Mouse (Mus musculus): ENCODE measurements around the gene Lsm10. TPM values are rescaled to one million over a fixed set of nuclear protein-coding genes. Genes with fewer than 3 reads are reported as not detected.

The Lsm10 gene
- total and polyA plus RNA-seq, 3 experiments: 35.0 to 49.6 TPM; not detected in 1

DNA sequence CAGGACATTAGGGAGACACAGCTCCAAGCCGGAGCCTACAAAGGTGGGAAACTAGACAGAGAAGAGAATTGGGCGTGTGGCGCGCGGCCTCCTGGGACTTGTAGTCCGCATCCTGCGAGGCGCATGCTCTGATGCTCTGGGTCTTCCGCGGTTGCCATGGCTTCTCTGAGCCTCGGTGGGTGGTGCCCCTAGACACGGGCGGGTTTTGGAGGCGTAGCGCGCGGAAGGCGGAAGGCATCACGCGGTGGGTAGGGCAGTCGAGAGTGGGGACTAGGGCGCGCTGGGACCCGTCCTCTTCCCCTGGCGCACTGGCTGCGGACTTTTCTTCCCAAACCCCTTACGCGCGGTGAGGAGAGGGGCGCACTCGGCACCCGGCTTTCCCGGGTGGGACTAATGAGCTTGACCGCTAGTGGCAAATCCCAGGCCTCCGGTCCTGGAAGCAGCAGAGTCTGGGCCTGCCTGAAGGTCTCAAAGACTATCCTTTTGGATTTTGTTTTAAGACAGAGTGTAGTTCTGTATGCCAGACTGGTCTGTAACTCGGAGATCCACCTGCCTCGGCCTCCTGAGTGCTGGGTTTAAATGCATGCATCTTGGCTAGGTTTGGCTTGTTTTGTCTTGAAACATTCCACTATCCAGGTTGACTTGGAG lies at the start of gene Lsm10 (continued):
- TF ChIP-seq KAT2A (conservative IDR thresholded peaks at IDR 0.05; ENCODE audit: low read depth, low read length) (no peak; the same call in 1 of the 2 replicates), ZKSCAN1 (IDR thresholded peaks at IDR 0.05; ENCODE audit: low read depth, low read length) (no peak), ELF1 (IDR thresholded peaks at IDR 0.05; ENCODE audit: low read depth, low read length) (peak; percentile 94), TAL1 (IDR thresholded peaks at IDR 0.05; ENCODE audit: low read length) (no peak)

GRCm38 (mm10) chr4:126046851-126047585 lies 49.4 kb upstream of the Lsm10 start, which contains the start of gene Mrps15:
Mrps15 (plus strand) TSS chr4:126046925.
- Histone ChIP-seq H3K4me1 (ENCODE audit: control insufficient read depth in 1 of 2, insufficient read depth in 2 of 2, low read length in 2 of 2) (peaks cover 0 to 14% of the 10 kb centered on the region in 2 experiments; a peak in 3 of 4 replicates), H3K9ac (ENCODE audit: control insufficient read depth, low read depth, low read length, poor library complexity, severe bottlenecking) (peak within 1 kb of the TSS; percentile 95), H3K36me3 (ENCODE audit: control insufficient read depth in 1 of 2, insufficient read depth in 2 of 2, low read length in 2 of 2) (peaks cover 0 to 13% of the 10 kb centered on the region in 2 experiments; a peak in 2 of 4 replicates), H3K4me3 (ENCODE audit: control insufficient read depth in 1 of 2, insufficient read depth in 1 of 2, low read depth in 2 of 2, low read length in 2 of 2) (peak within 1 kb of the TSS; percentile 88 to 96), H3K79me2 (ENCODE audit: control insufficient read depth, insufficient read depth, low read length, poor library complexity) (peaks cover 10% of the 10 kb centered on the region), H3K27me3 (ENCODE audit: control insufficient read depth in 1 of 2, insufficient read depth in 2 of 2, low read length in 2 of 2) (no peaks in the 10 kb centered on the region), H3K9me3 (replicated peaks; ENCODE audit: insufficient read depth, low read length) (no peaks in the 10 kb centered on the region), H3K27ac (ENCODE audit: control insufficient read depth, low read depth, low read length) (peak within 1 kb of the TSS; percentile 65)
- DNase-seq (ENCODE audit: low read depth, low spot score): peak; percentile 95
- peak; percentile 96 for TF ChIP-seq MXI1 (IDR thresholded peaks at IDR 0.05; ENCODE audit: low read depth, low read length)
- no peak for TF ChIP-seq MYB (IDR thresholded peaks at IDR 0.05; ENCODE audit: low read depth, low read length)
- peak; percentile 97 for TF ChIP-seq HCFC1 (IDR thresholded peaks at IDR 0.05; ENCODE audit: low read depth, low read length)
- TF ChIP-seq SIN3A (IDR thresholded peaks at IDR 0.05; ENCODE audit: low read length): peak; percentile 97
- TF ChIP-seq GABPA (IDR thresholded peaks at IDR 0.05; ENCODE audit: low read depth, low read length): no peak
- TF ChIP-seq NELFE (IDR thresholded peaks at IDR 0.05; ENCODE audit: low read depth, low read length): peak; percentile 74
- TF ChIP-seq TCF12 (IDR thresholded peaks at IDR 0.05; ENCODE audit: low read depth, low read length): peak; percentile 55; the same call in 1 of the 2 replicates
- TF ChIP-seq POLR2AphosphoS2 (IDR thresholded peaks at IDR 0.05; ENCODE audit: low read length): no peak; the same call in 1 of the 2 replicates
- TF ChIP-seq MEF2A (IDR thresholded peaks at IDR 0.05; ENCODE audit: extremely low read depth, insufficient replicate concordance, low read depth, low read length, poor library complexity, severe bottlenecking): no peak
- TF ChIP-seq CHD2 (IDR thresholded peaks at IDR 0.05; ENCODE audit: low read length): no peak
- no peak for TF ChIP-seq TBP (IDR thresholded peaks at IDR 0.05; ENCODE audit: low read depth, low read length)
- peak; percentile 81 for TF ChIP-seq MAX (IDR thresholded peaks at IDR 0.05; ENCODE audit: low read length)
- no peak; the same call in 1 of the 2 replicates for TF ChIP-seq SMC3 (IDR thresholded peaks at IDR 0.05; ENCODE audit: low read depth, low read length)
- no peak for TF ChIP-seq ZMIZ1 (IDR thresholded peaks at IDR 0.05; ENCODE audit: low read depth, low read length)
- no peak for TF ChIP-seq JUND (IDR thresholded peaks at IDR 0.05; ENCODE audit: low read depth, low read length)
- no peak for TF ChIP-seq CTCF (IDR thresholded peaks at IDR 0.05 in 2 of 3, conservative IDR thresholded peaks at IDR 0.05 in 1 of 3; ENCODE audit: control insufficient read depth in 1 of 3, insufficient read depth in 1 of 3, low read depth in 2 of 3, low read length in 3 of 3, poor library complexity in 1 of 3, severe bottlenecking in 1 of 3)
- no peak for TF ChIP-seq EP300 (IDR thresholded peaks at IDR 0.05; ENCODE audit: low read depth in 1 of 2, low read length in 2 of 2)
- no peak for TF ChIP-seq E2F4 (IDR thresholded peaks at IDR 0.05; ENCODE audit: borderline replicate concordance, low read depth, low read length)
- no peak; the same call in 1 of the 2 replicates for TF ChIP-seq RCOR1 (IDR thresholded peaks at IDR 0.05; ENCODE audit: low read depth, low read length)
- no peak for TF ChIP-seq ZC3H11A (IDR thresholded peaks at IDR 0.05; ENCODE audit: low read depth, low read length)
- 0 out of 2 replicates have a peak, but pooled peaks have one; percentile 16 for TF ChIP-seq USF1 (IDR thresholded peaks at IDR 0.05; ENCODE audit: low read depth, low read length)
- TF ChIP-seq MAZ (IDR thresholded peaks at IDR 0.05; ENCODE audit: low read depth, low read length): no peak
- no peak for TF ChIP-seq BHLHE40 (IDR thresholded peaks at IDR 0.05; ENCODE audit: borderline replicate concordance, low read depth, low read length)
- peak; percentile 30; the same call in 1 of the 2 replicates for TF ChIP-seq ETS1 (IDR thresholded peaks at IDR 0.05; ENCODE audit: low read depth, low read length)
- no peak for TF ChIP-seq TAL1 (IDR thresholded peaks at IDR 0.05; ENCODE audit: low read length)
- TF ChIP-seq ELF1 (IDR thresholded peaks at IDR 0.05; ENCODE audit: low read depth, low read length): peak; percentile 90
- no peak for TF ChIP-seq UBTF (IDR thresholded peaks at IDR 0.05; ENCODE audit: borderline replicate concordance, insufficient read depth, low read depth, low read length)
- peak; percentile 48; the same call in 1 of the 2 replicates for TF ChIP-seq NRF1 (IDR thresholded peaks at IDR 0.05; ENCODE audit: insufficient read depth, low read depth, low read length, poor library complexity, severe bottlenecking)
- no peak for TF ChIP-seq ZNF384 (IDR thresholded peaks at IDR 0.05; ENCODE audit: low read depth, low read length)
- no peak for TF ChIP-seq ZKSCAN1 (IDR thresholded peaks at IDR 0.05; ENCODE audit: low read depth, low read length)
- TF ChIP-seq CHD1 (IDR thresholded peaks at IDR 0.05; ENCODE audit: low read depth, low read length): no peak
